In the genomic region with DNA sequence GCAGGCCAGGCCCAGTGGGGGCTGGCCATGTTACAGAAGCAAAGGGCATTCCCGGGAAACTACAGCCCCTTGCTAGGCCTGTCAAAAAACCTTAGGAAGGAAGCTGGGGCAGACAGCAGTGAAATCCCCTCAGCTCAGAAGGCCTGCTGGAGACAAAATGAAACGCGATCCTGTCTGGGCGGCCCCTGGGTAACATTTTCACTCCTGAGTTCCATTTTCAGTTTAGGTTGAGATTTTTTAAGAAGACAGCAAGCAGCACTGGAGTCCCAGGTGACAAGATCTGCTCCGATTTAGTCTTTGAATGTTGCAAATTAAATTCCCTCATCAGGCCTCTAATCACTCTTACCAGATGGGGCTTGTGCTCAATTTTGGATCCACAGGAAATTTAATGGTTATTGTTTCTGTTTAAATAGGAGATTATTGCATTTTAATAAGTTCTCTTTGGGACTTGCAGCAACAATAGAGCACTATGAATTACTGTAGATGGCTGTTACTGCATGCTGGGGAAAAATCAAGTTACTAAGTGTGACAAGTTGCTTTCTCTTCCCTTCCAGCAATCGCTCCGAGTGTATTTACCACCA, we compare ENCODE assay signal across 10 mouse cellular contexts.
DNase-seq lines count a peak whose midpoint lies in the region; ATAC-seq and TF ChIP-seq lines count a peak whose summit lies in the region.
"Had no signal": no experiment of that assay in that cellular context is flagged by ENCODE, and none has a peak within 500 bp of the region (broad histone marks: within the 10 kb centered on the region; RNA-seq: fewer than 3 reads in every experiment).

No protein-coding gene starts in this region.

- H3K4me2 ChIP-seq in embryonic facial prominence, embryonic 12.5 days (replicated peaks): 0 out of 2 replicates have a peak overlapping the region, but pooled peaks have one; percentile 1
- no peak overlapping the region for H3K4me2 ChIP-seq in hindbrain, embryonic 11.5 days (replicated peaks; ENCODE audit: low read depth, low read length)
- H3K4me2 ChIP-seq in midbrain, embryonic 11.5 days: no peak overlapping the region
- H3K4me2 ChIP-seq in lung, postnatal 0 days (replicated peaks; ENCODE audit: low read depth, low read length): no peak overlapping the region

- TF ChIP-seq CTCF in lung, postnatal 0 days (IDR thresholded peaks at IDR 0.05): no peak

- WGBS in embryonic facial prominence, embryonic 12.5 days: 18% methylated on average over 7 of the region's 7 CpGs
- WGBS in hindbrain, embryonic 11.5 days: 31% methylated on average over 7 of the region's 7 CpGs
- 40% methylated on average over 7 of the region's 7 CpGs for WGBS in midbrain, embryonic 11.5 days
- 60% methylated on average over 7 of the region's 7 CpGs for WGBS in lung, postnatal 0 days

- no peaks in the 10 kb centered on the region for H3K36me3 ChIP-seq in embryonic facial prominence, embryonic 12.5 days
- H3K36me3 ChIP-seq in hindbrain, embryonic 11.5 days (ENCODE audit: control insufficient read depth, insufficient read depth, low read length): no peaks in the 10 kb centered on the region
- H3K36me3 ChIP-seq in midbrain, embryonic 11.5 days (ENCODE audit: control insufficient read depth, insufficient read depth, low read length): no peaks in the 10 kb centered on the region
- no peaks in the 10 kb centered on the region for H3K36me3 ChIP-seq in lung, postnatal 0 days (ENCODE audit: insufficient read depth, low read length)

- H3K27me3 ChIP-seq in embryonic facial prominence, embryonic 12.5 days: no peaks in the 10 kb centered on the region
- H3K27me3 ChIP-seq in hindbrain, embryonic 11.5 days (ENCODE audit: control insufficient read depth, insufficient read depth, low read length): no peaks in the 10 kb centered on the region
- no peaks in the 10 kb centered on the region for H3K27me3 ChIP-seq in midbrain, embryonic 11.5 days (ENCODE audit: control insufficient read depth, insufficient read depth, low read length)
- no peaks in the 10 kb centered on the region for H3K27me3 ChIP-seq in lung, postnatal 0 days (replicated peaks; ENCODE audit: insufficient read depth, low read length)
- H3K27me3 ChIP-seq: CH12.LX had no signal

- peaks cover 47% of the 10 kb centered on the region for H3K4me1 ChIP-seq in embryonic facial prominence, embryonic 12.5 days
- no peaks in the 10 kb centered on the region; the same call in 1 of the 2 replicates for H3K4me1 ChIP-seq in hindbrain, embryonic 11.5 days (replicated peaks; ENCODE audit: control insufficient read depth, insufficient read depth, low read length)
- peaks cover 19% of the 10 kb centered on the region; the same call in 1 of the 2 replicates for H3K4me1 ChIP-seq in midbrain, embryonic 11.5 days (ENCODE audit: control insufficient read depth, insufficient read depth, low read length)
- H3K4me1 ChIP-seq in lung, postnatal 0 days (ENCODE audit: insufficient read depth, low read depth, low read length): no peaks in the 10 kb centered on the region

- no peaks in the 10 kb centered on the region for H3K9me3 ChIP-seq in embryonic facial prominence, embryonic 12.5 days
- no peaks in the 10 kb centered on the region for H3K9me3 ChIP-seq in hindbrain, embryonic 11.5 days (ENCODE audit: control insufficient read depth, low read length)
- H3K9me3 ChIP-seq in midbrain, embryonic 11.5 days (ENCODE audit: control insufficient read depth, low read length): no peaks in the 10 kb centered on the region
- H3K9me3 ChIP-seq in lung, postnatal 0 days (ENCODE audit: low read length): no peaks in the 10 kb centered on the region

- DNase-seq in brain, adult 2 months (ENCODE audit: low read depth, low spot score): peak; percentile 24
- peak; percentile 30 for DNase-seq in hindbrain, embryonic 11.5 days (ENCODE audit: low spot score)
- DNase-seq in midbrain, embryonic 11.5 days (ENCODE audit: low spot score, missing footprints): peak; percentile 67
- no peak for DNase-seq in heart, postnatal 4 days
- DNase-seq in lung, postnatal 0 days (ENCODE audit: low spot score): no peak
- DNase-seq: heart, adult 2 months had no signal

- H3K9ac ChIP-seq in embryonic facial prominence, embryonic 12.5 days: no peak overlapping the region
- no peak overlapping the region for H3K9ac ChIP-seq in hindbrain, embryonic 11.5 days (ENCODE audit: low read depth, low read length)
- no peak overlapping the region for H3K9ac ChIP-seq in midbrain, embryonic 11.5 days (ENCODE audit: low read length)
- H3K9ac ChIP-seq in lung, postnatal 0 days (replicated peaks; ENCODE audit: low read depth): no peak overlapping the region

- TF ChIP-seq EP300 in lung, postnatal 0 days (IDR thresholded peaks at IDR 0.05): no peak

- no peak for ATAC-seq in embryonic facial prominence, embryonic 12.5 days (ENCODE audit: insufficient number of reproducible peaks, insufficient read depth, low FRiP score, low TSS enrichment)
- no peak for ATAC-seq in hindbrain, embryonic 11.5 days (ENCODE audit: low FRiP score)
- ATAC-seq in midbrain, embryonic 11.5 days (ENCODE audit: low FRiP score): no peak
- no peak for ATAC-seq in erythroid progenitor cell, adult 5-6 weeks (replicated peaks; ENCODE audit: low FRiP score, poor library complexity, severe bottlenecking)
- ATAC-seq in lung, postnatal 0 days: no peak
- ATAC-seq: inflammation-experienced regulatory T-cells, adult 6 months had no signal

- no peak overlapping the region for H3K4me3 ChIP-seq in embryonic facial prominence, embryonic 12.5 days
- no peak overlapping the region for H3K4me3 ChIP-seq in hindbrain, embryonic 11.5 days (ENCODE audit: low read depth, low read length)
- H3K4me3 ChIP-seq in midbrain, embryonic 11.5 days (ENCODE audit: low read depth, low read length): no peak overlapping the region
- no peak overlapping the region for H3K4me3 ChIP-seq in lung, postnatal 0 days (ENCODE audit: low read depth, low read length)
- H3K4me3 ChIP-seq: heart, adult 2 months had no signal

- H3K27ac ChIP-seq in embryonic facial prominence, embryonic 12.5 days: peak overlapping the region; percentile 86
- 0 out of 2 replicates have a peak overlapping the region, but pooled peaks have one; percentile 34 for H3K27ac ChIP-seq in hindbrain, embryonic 11.5 days (ENCODE audit: low read depth, low read length)
- H3K27ac ChIP-seq in midbrain, embryonic 11.5 days (ENCODE audit: low read depth, low read length): peak overlapping the region; percentile 3; the same call in 1 of the 2 replicates
- H3K27ac ChIP-seq in lung, postnatal 0 days (ENCODE audit: low read length): no peak overlapping the region
- H3K27ac ChIP-seq: heart, adult 2 months had no signal

Comparison
In these comparisons a context has a peak if more than half of its experiments do, and no peak if none do; other contexts are left out.
1. DNase-seq: peak in brain, adult 2 months (single experiment), hindbrain, embryonic 11.5 days (single experiment) and midbrain, embryonic 11.5 days (single experiment); none in heart, postnatal 4 days (single experiment) and lung, postnatal 0 days (single experiment).